Mouse (Mus musculus) heart, adult 2 months (tissue): ENCODE data around the gene Themis2. TPM values are rescaled to one million over a fixed set of nuclear protein-coding genes. Genes with fewer than 3 reads are reported as not detected.

ENCODE experiments used
- DNase-seq, 2 experiments: peaks; one replicate each; pipeline ENCODE4 v3.0.0; 2021
- H3K27ac ChIP-seq: fragments of 200-600 bp; 2 replicates; pipeline ENCODE4 v1.8.1; 2022
- H3K27me3 ChIP-seq: fragments of 200-500 bp; 2 replicates; pipeline ENCODE4 v1.6.1; 2012; ENCODE audit warnings: mild to moderate bottlenecking, low read length, inconsistent platforms, mixed read lengths; ENCODE audit not compliant: control insufficient read depth, insufficient read depth
- H3K36me3 ChIP-seq: fragments of 200-500 bp; 2 replicates; pipeline ENCODE4 v1.6.1; 2012; ENCODE audit warnings: low read length, inconsistent platforms; ENCODE audit not compliant: control insufficient read depth, insufficient read depth
- H3K4me1 ChIP-seq: fragments of 200-500 bp; 2 replicates; pipeline ENCODE4 v1.6.1; 2011; ENCODE audit warnings: low read length; ENCODE audit not compliant: control insufficient read depth, insufficient read depth
- H3K4me3 ChIP-seq: fragments of 200-600 bp; 2 replicates; pipeline ENCODE4 v1.8.1; 2022
- H3K79me2 ChIP-seq: fragments of 200-500 bp; replicated peaks from 2 replicates; pipeline ENCODE4 v1.6.1; 2012; ENCODE audit warnings: mild to moderate bottlenecking, inconsistent platforms, low read length, moderate library complexity, mixed read lengths; ENCODE audit not compliant: control insufficient read depth, insufficient read depth
- H3K9ac ChIP-seq: fragments of 200-500 bp; 2 replicates; pipeline ENCODE4 v1.6.1; 2012; ENCODE audit warnings: low read depth, mild to moderate bottlenecking, control low read depth, inconsistent platforms, low read length, mixed read lengths
- CTCF ChIP-seq: fragments of 200-600 bp; IDR thresholded peaks from 2 replicates; pipeline ENCODE4 v1.8.1; 2022; ENCODE audit warnings: antibody characterized with exemption, mild to moderate bottlenecking, moderate library complexity
- EP300 ChIP-seq: fragments of 200-500 bp; IDR thresholded peaks from 2 replicates; pipeline ENCODE4 v1.6.1; 2011; ENCODE audit warnings: low read depth, low read length, control low read depth; ENCODE audit not compliant: insufficient read depth
- POLR2A ChIP-seq: fragments of 200-500 bp; IDR thresholded peaks from 2 replicates; pipeline ENCODE4 v1.6.1; 2011; ENCODE audit warnings: mild to moderate bottlenecking, low read depth, low read length, control low read depth; ENCODE audit not compliant: insufficient read depth
- WGBS: fragments of 180-500 bp; shearing (Covaris S2); methylation state at CpG from one replicate; pipeline ENCODE4 v1.1.7; 2018; 5-methylcytosine and 5-hydroxymethylcytosine counted together
- intact Hi-C: fragments of 180-260 bp; cut with DNase I; formaldehyde crosslinking; loops from one replicate; pipeline ENCODE4 v1.15.1; 2025
- polyA plus RNA-seq: library from polyadenylated mRNA; depleted of rRNA; stranded (reverse); fragments of >200 nt; gene quantifications from 2 replicates; pipeline ENCODE4 v1.2.3, GENCODE M21; 2012
- total RNA-seq, 2 experiments: library from RNA; stranded (reverse); gene quantifications; 2 replicates each; pipeline ENCODE4 v1.2.3; 2021

The Themis2 gene
- total and polyA plus RNA-seq, 3 experiments: 1.7 to 4.5 (median 2.1) TPM

- intact Hi-C loops: loop anchor here (5.0 kb wide), 1 partner anchor 65 kb away; no protein-coding TSS in a partner anchor
- no peak overlapping the region for H3K4me3 ChIP-seq
- WGBS: 74% methylated on average over 7 of the region's 7 CpGs
Observed at GRCm38 (mm10) chr4:132757633-132758351, 38.4 kb downstream of the Themis2 start.

DNA sequence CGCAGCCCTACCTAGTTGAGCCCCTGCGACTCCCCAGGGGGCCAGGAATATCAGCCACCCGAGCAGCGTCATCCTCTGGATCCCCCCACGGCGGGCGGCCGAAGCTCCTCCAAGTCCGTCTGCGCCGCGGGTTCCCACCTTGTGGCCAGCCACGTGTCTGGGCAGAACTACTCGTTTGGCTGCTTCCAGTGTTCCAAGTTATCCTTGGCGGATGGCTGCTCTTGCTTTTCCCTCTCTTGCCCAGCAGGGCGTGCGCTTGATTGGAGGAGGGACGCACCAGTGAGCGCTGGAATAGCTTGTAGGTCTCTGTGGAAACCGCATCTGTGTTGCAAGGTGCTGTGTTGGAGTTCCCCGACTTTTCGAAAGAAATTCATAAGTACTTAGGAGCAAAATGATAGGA is 39.2 kb downstream of the Themis2 start, which contains the start of gene Smpdl3b:
TSS of gene Smpdl3b (minus strand) at position 279 of the 400 bp plus-strand sequence.
- Histone ChIP-seq H3K9ac (peak within 1 kb of the TSS; percentile 59), H3K4me1 (no peaks in the 10 kb centered on the region), H3K79me2 (no peaks in the 10 kb centered on the region), H3K4me3 (peak within 1 kb of the TSS; percentile 55), H3K36me3 (no peaks in the 10 kb centered on the region), H3K27me3 (no peaks in the 10 kb centered on the region), H3K27ac (peak within 1 kb of the TSS; percentile 2; the same call in 1 of the 2 replicates)
- no peak for TF ChIP-seq EP300
- TF ChIP-seq CTCF: peak; percentile 82
- TF ChIP-seq POLR2A: no peak
- WGBS: 2% methylated on average over 22 of the region's 22 CpGs
- peak; percentile 78 to 82 for DNase-seq
- intact Hi-C loops: loop anchor here (5.0 kb wide), 1 partner anchor 65 kb away; no protein-coding TSS in a partner anchor

More at GRCm38 (mm10) chr4:132757633-132758351, 38.4 kb downstream of the Themis2 start:
- Histone ChIP-seq H3K9ac (no peak overlapping the region), H3K79me2 (no peaks in the 10 kb centered on the region), H3K27me3 (no peaks in the 10 kb centered on the region), H3K4me1 (no peaks in the 10 kb centered on the region), H3K36me3 (no peaks in the 10 kb centered on the region), H3K27ac (no peak overlapping the region)
- TF ChIP-seq EP300: no peak
- no peak for TF ChIP-seq POLR2A
- no peak for TF ChIP-seq CTCF
- DNase-seq: no peak

DNA sequence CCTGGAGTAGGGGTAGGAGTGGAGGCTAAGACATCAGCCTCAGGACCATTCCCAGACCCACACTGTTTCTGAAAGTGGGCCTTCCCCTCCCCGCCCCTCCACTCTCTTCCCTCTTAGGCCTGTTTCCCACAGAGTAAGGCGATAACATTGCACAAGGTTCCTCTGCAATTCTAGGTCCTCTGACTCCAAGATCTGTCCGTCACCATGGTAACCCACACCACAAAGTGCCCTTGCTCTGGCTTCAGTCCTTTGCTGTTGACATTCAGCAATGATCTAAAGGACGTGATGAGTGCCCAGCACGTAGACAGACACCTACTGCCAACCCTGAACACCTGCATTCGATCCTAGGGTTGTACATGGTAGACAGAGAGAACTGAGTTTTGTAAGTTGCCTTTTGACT is 43.2 kb downstream of the Themis2 start:
- Histone ChIP-seq H3K79me2 (no peaks in the 10 kb centered on the region), H3K27ac (no peak overlapping the region), H3K36me3 (no peaks in the 10 kb centered on the region), H3K4me1 (peaks cover 2% of the 10 kb centered on the region; the same call in 1 of the 2 replicates), H3K4me3 (no peak overlapping the region), H3K27me3 (no peaks in the 10 kb centered on the region), H3K9ac (no peak overlapping the region)
- 72% methylated on average over 6 of the region's 6 CpGs for WGBS
- TF ChIP-seq POLR2A (no peak), CTCF (no peak), EP300 (no peak)
- intact Hi-C loops: no loop called here
- no peak for DNase-seq

- DNase-seq: no peak
- no peak overlapping the region for H3K4me3 ChIP-seq
- no peaks in the 10 kb centered on the region for H3K27me3 ChIP-seq
- 82% methylated on average over 6 of the region's 6 CpGs for WGBS
- no peak overlapping the region for H3K9ac ChIP-seq
- H3K27ac ChIP-seq: no peak overlapping the region
- no peaks in the 10 kb centered on the region for H3K79me2 ChIP-seq
- no peaks in the 10 kb centered on the region for H3K36me3 ChIP-seq
- peaks cover 5% of the 10 kb centered on the region; the same call in 1 of the 2 replicates for H3K4me1 ChIP-seq
- TF ChIP-seq EP300 (no peak), POLR2A (no peak), CTCF (no peak)
- intact Hi-C loops: no loop called here
Observed at GRCm38 (mm10) chr4:132749258-132749982, 46.8 kb downstream of the Themis2 start.

DNA sequence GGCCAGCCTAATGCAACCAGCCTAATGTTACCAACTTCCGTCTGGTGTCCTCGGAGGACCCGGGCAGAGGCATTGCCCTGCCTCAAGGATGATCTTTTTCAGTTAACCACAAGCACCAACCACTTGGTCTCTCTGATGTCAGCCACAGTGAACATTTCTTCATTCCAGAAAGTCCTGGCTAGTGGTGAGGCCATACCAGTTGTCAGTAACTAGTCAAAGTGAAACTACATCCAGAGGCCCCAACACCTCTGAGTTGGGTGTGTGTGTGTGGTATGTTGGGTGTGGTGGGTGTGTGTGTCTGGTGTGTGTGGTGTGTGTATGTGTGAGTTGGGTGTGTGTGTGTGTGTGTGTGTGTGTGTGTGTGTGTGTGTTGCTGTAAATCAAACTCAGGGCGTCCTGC is 47.4 kb downstream of the Themis2 start:
- no peaks in the 10 kb centered on the region for H3K79me2 ChIP-seq
- H3K36me3 ChIP-seq: no peaks in the 10 kb centered on the region
- no peaks in the 10 kb centered on the region for H3K27me3 ChIP-seq
- no peak overlapping the region for H3K4me3 ChIP-seq
- 90% methylated on average over 4 of the region's 4 CpGs for WGBS
- TF ChIP-seq CTCF (no peak), POLR2A (no peak), EP300 (no peak)
- peak overlapping the region; percentile 84; the same call in 1 of the 2 replicates for H3K27ac ChIP-seq
- intact Hi-C loops: no loop called here
- no peak overlapping the region for H3K9ac ChIP-seq
- DNase-seq: no peak
- peaks cover 5% of the 10 kb centered on the region; the same call in 1 of the 2 replicates for H3K4me1 ChIP-seq

DNA sequence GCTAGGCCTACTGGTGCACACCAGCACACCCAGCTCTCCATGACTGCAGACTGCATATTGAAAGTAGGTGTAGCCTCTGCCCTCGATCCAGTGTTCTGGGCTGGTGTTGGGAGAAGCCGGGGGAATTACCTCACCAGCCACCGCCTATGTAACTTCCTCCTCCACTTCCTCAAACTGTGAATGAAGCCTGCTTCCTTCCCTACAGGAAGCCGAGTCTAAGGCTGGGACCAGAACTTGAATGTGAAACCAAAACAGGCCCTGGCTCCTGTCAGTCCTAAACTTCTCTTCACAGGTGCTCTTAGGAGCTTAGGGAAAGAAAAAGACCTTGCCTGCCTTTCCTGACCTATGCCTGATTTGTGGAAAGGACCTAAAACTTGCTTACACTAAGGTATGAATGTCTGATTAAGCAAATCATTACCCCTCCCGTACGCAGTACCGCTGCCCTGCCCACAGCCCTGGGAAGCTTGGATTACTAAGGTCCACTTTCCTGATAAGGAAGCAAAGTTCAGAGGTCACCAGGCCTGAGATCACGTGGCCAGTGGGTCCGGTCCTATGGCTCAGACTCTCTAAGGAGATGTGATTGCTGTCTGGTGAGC is 48.4 kb downstream of the Themis2 start:
- Histone ChIP-seq H3K36me3 (no peaks in the 10 kb centered on the region), H3K4me3 (peak overlapping the region; percentile 43), H3K27ac (peak overlapping the region; percentile 84), H3K79me2 (no peaks in the 10 kb centered on the region), H3K9ac (peak overlapping the region; percentile 41), H3K4me1 (peaks cover 5% of the 10 kb centered on the region; the same call in 1 of the 2 replicates), H3K27me3 (no peaks in the 10 kb centered on the region)
- TF ChIP-seq EP300: peak; percentile 86; the same call in 1 of the 2 replicates
- peak; percentile 81 for TF ChIP-seq POLR2A
- no peak for TF ChIP-seq CTCF
- 39% methylated on average over 9 of the region's 9 CpGs for WGBS
- intact Hi-C loops: no loop called here
- DNase-seq: peak; percentile 67 to 80
